Mouse (Mus musculus): Measurements from ENCODE around the gene Serpinb9c. TPM values are rescaled to one million over a fixed set of nuclear protein-coding genes. Genes with fewer than 3 reads are reported as not detected.

The Serpinb9c gene
- polyA plus RNA-seq (2012) = 0.27 and 0.29 TPM in 2 replicates

GRCm38 (mm10) chr13:33159642-33160041 is at the start of gene Serpinb9c:
TSS of gene Serpinb9c (minus strand) at chr13:33159742.
- no peak for TF ChIP-seq GATA1 (IDR thresholded peaks at IDR 0.05; ENCODE audit: low read length)

GRCm38 (mm10) chr13:33199740-33200139 is 40.2 kb upstream of the Serpinb9c start:
- no peak for TF ChIP-seq GATA1 (IDR thresholded peaks at IDR 0.05; ENCODE audit: low read length)

DNA sequence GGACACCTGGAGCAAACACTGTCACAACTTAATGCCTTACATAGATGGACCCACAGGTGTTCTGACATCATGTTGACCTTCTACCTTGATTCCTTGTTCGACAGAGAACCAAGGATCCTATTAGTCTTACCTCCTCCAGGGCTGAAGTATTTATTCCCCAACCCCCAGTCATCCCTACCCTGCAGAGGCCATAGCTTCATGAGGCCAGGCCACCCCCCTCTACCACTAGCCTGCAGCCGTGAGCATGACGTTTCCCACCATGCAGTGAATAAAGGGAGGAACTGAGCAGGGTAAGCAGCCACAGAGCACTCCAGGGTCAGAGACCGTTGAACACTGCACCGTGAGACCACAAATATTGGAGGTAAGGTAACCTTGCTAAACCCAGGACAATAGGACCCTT is 33.1 kb upstream of the Serpinb9c start, which contains the start of gene Serpinb9d:
TSS of gene Serpinb9d (plus strand) at position 301 of the 400 bp plus-strand sequence.
- no peak for TF ChIP-seq GATA1 (IDR thresholded peaks at IDR 0.05; ENCODE audit: low read length)

- no peak for TF ChIP-seq GATA1 (IDR thresholded peaks at IDR 0.05; ENCODE audit: low read length)
Measured at GRCm38 (mm10) chr13:33141435-33141834, 18.1 kb downstream of the Serpinb9c start.

- TF ChIP-seq GATA1 (IDR thresholded peaks at IDR 0.05; ENCODE audit: low read length) = no peak
Measured at GRCm38 (mm10) chr13:33137717-33138116, 21.8 kb downstream of the Serpinb9c start.

DNA sequence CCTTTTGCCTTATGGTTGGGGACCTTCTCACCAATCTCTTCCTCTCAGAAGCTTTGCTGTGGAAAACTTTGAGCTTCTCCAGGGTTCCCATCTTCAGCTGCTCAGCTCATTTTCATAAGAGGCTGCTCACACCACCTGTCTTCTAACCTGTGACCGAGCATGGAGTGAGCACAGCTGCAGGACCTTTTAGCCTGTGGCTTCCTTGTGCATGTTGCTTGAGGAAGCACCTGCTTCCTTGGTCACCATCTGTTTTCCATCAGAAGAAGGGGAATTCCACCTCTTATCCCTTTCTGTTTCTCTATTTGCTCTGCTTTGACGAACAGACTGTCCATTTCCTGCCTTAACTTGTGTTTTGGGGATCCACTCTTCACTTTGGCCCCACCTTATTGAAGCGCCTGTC is 46.5 kb downstream of the Serpinb9c start:
- no peak for TF ChIP-seq GATA1 (IDR thresholded peaks at IDR 0.05; ENCODE audit: low read length)

- TF ChIP-seq GATA1 (IDR thresholded peaks at IDR 0.05; ENCODE audit: low read length) = no peak
Measured at GRCm38 (mm10) chr13:33105626-33106025, 53.9 kb downstream of the Serpinb9c start.

Other genes starting within 250 kb of the Serpinb9c start
- not detected in 2 replicates for gene Serpinb6b, start 194.5 kb downstream of the Serpinb9c start, polyA plus RNA-seq (2012)
- 0.11 and 0.12 TPM in 2 replicates for gene Serpinb9, start 156.5 kb downstream of the Serpinb9c start, polyA plus RNA-seq (2012)
- not detected in 2 replicates for gene Serpinb9b, start 132.3 kb downstream of the Serpinb9c start, polyA plus RNA-seq (2012)
- gene Serpinb1b, start 81.2 kb downstream of the Serpinb9c start, polyA plus RNA-seq (2012) = not detected in 2 replicates
- gene Serpinb9d, start 33.2 kb upstream of the Serpinb9c start, polyA plus RNA-seq (2012) = not detected in 2 replicates
- gene Serpinb9e, start 89.9 kb upstream of the Serpinb9c start, polyA plus RNA-seq (2012) = not detected in 2 replicates
- gene Serpinb9f, start 164.3 kb upstream of the Serpinb9c start, polyA plus RNA-seq (2012) = not detected in 2 replicates
- gene Gm11397, start 236.0 kb upstream of the Serpinb9c start, polyA plus RNA-seq (2012) = not detected in 2 replicates

Data from G1E-ER4 (cell line).